Mouse (Mus musculus): ENCODE results near the gene Ppp1cb.

- TF ChIP-seq CTCF (IDR thresholded peaks at IDR 0.05; ENCODE audit: borderline replicate concordance, insufficient read depth, low read depth, low read length) (no peak), POLR2A (IDR thresholded peaks at IDR 0.05; ENCODE audit: borderline replicate concordance, insufficient read depth, low read length) (no peak)
These were observed 35.1 kb upstream of the Ppp1cb start for GRCm38 (mm10) chr5:32423339-32424046.
